Mouse (Mus musculus) erythroblast, embryonic 14.5 days (primary cell): ENCODE measurements around the gene Sgms1.

ENCODE experiments used
- GATA1 ChIP-seq: IDR thresholded peaks from 2 replicates; pipeline ENCODE4 v1.6.1; 2012; ENCODE audit warnings: low read length, inconsistent platforms, mixed read lengths
- TAL1 ChIP-seq: IDR thresholded peaks from 3 replicates; pipeline ENCODE4 v1.6.1; 2012; ENCODE audit warnings: low read length, inconsistent platforms, mixed read lengths

DNA sequence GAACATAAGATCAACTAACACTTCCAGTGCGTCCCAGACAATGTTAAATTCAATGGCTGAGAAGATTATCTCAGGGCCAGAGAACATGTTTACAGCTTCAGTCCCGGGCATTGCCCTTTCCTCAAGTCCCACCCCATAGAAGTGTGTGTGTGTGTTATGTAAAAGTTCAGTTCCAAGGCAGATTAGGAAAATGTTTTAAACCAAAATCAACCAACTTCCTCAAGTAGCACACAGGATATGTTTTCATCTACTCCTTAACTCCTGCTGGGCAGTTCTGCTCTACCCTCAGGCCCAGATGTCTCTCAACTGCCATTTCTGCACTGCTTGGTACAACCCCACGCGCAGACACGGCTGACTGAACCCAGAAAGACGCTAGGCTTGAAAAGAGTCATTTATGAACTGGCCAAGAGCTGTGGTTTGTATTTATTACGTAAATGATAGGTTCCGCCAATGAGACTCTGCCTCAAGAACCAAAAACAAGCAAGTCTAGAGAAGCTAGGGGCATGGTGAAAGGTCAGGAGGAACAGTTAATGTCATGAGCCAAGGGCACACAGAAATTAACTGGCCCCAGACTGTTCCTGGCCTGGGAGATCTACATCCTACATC is 134.7 kb downstream of the Sgms1 start:
- no peak for TF ChIP-seq GATA1
- TF ChIP-seq TAL1: no peak
